Mouse (Mus musculus): ENCODE measurements at regions not wholly inside any gene's neighbourhood (a gene's known extent, or its start where the extent isn't known, plus 50 kb on each side); places are given as distances from the start of the nearest gene placed in this dataset.

GRCm38 (mm10) chr3:151003990-151004389 lies 433.7 kb upstream of the Adgrl4 start:
- TF ChIP-seq CTCF (IDR thresholded peaks at IDR 0.05; ENCODE audit: insufficient read depth, low read depth, low read length) (no peak), POLR2A (IDR thresholded peaks at IDR 0.05; ENCODE audit: insufficient read depth, low read depth, low read length) (no peak)

All from olfactory bulb, adult 2 months (tissue).